Mouse (Mus musculus) cerebellum, adult 2 months (tissue): ENCODE measurements around the gene Tlk2.

Source experiments
- CTCF ChIP-seq: fragments of 200-500 bp; IDR thresholded peaks from 2 replicates; pipeline ENCODE4 v1.5.1; 2011; ENCODE audit warnings: low read depth, mild to moderate bottlenecking, control low read depth, low read length, moderate library complexity, borderline replicate concordance; ENCODE audit not compliant: insufficient read depth
- POLR2A ChIP-seq: fragments of 200-500 bp; IDR thresholded peaks from 2 replicates; pipeline ENCODE4 v1.6.1; 2011; ENCODE audit warnings: low read length, control low read depth, borderline replicate concordance; ENCODE audit not compliant: insufficient read depth

DNA sequence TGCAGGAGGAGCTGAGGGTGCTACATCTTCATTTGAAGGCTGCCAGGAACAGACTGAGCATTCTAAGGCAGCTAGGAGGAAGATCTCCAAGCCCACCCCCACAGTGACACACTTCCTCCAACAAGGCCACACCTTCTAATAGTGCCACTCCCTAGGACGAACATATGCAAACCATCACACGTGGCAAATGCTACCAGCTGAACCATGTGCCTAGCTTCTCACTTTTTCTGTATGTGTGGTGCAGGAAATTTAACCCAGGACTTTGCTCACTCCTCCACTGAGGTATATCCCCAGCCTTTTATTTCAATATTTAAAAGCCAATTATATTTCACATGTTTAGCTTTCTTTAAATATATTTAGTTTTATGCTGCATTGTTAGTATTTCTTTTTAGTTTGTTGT is 142.5 kb downstream of the Tlk2 start:
- TF ChIP-seq CTCF (no peak), POLR2A (no peak)
